Mouse (Mus musculus) lung, adult 2 months (tissue): ENCODE results near the gene Dctd.

Experiments
- CTCF ChIP-seq: fragments of 200-500 bp; IDR thresholded peaks from 2 replicates; pipeline ENCODE4 v1.5.1; 2011; ENCODE audit warnings: mild to moderate bottlenecking, low read length, control low read depth; ENCODE audit not compliant: insufficient read depth
- POLR2A ChIP-seq: fragments of 200-500 bp; IDR thresholded peaks from 2 replicates; pipeline ENCODE4 v1.6.1; 2011; ENCODE audit warnings: low read depth, mild to moderate bottlenecking, control low read depth, low read length, borderline replicate concordance; ENCODE audit errors: extremely low read depth

GRCm38 (mm10) chr8:48183758-48184157, 84.9 kb downstream of the Dctd start:
- TF ChIP-seq POLR2A (no peak), CTCF (no peak)
